9 mouse cellular contexts compared by ENCODE assay signal in the genomic region with DNA sequence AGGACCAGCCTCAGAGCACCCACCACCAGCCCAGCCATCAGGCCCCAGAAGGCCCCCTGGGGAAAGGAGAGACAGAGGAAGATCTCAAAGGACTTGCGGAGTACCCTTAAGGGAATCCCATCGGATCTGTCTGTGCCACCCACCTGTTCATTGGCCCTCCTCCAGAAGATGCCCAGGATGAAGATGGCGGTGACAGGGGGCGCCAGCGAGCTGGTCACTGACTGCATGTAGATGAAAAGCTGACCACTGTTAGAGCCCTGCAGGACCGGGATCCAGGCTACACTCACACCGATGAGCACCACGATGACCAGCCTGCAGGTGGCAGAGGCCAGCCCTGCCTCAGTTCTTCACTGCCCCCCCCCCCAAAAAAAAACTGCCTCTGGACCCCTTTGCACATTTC. TPM values are rescaled to one million over a fixed set of nuclear protein-coding genes. Genes with fewer than 3 reads are reported as not detected.
DNase-seq lines count a peak whose midpoint lies in the region; ATAC-seq and TF ChIP-seq lines count a peak whose summit lies in the region.
"Had no signal": no experiment of that assay in that cellular context is flagged by ENCODE, and none has a peak within 500 bp of the region (broad histone marks: within the 10 kb centered on the region; RNA-seq: fewer than 3 reads in every experiment).

No protein-coding gene starts in this region.

- WGBS in forebrain, postnatal 0 days = 39% methylated on average over 8 of the region's 8 CpGs
- WGBS in forebrain, embryonic 12.5 days = 39% methylated on average over 8 of the region's 8 CpGs
- 37% methylated on average over 8 of the region's 8 CpGs for WGBS in midbrain, embryonic 10.5 days
- WGBS in midbrain, embryonic 14.5 days = 35% methylated on average over 8 of the region's 8 CpGs

- no peaks in the 10 kb centered on the region for H3K27me3 ChIP-seq in forebrain, postnatal 0 days (ENCODE audit: insufficient read depth, low read length)
- H3K27me3 ChIP-seq in forebrain, embryonic 12.5 days = peaks cover 17% of the 10 kb centered on the region
- H3K27me3 ChIP-seq in midbrain, embryonic 10.5 days (ENCODE audit: low read depth, poor library complexity, severe bottlenecking) = peaks cover 29% of the 10 kb centered on the region
- no peaks in the 10 kb centered on the region for H3K27me3 ChIP-seq in midbrain, embryonic 14.5 days (ENCODE audit: control insufficient read depth, insufficient read depth, low read length)

- H3K9ac ChIP-seq in forebrain, postnatal 0 days = no peak overlapping the region
- H3K9ac ChIP-seq in forebrain, embryonic 12.5 days = no peak overlapping the region
- H3K9ac ChIP-seq in midbrain, embryonic 14.5 days (replicated peaks; ENCODE audit: low read length) = no peak overlapping the region

- H3K4me3 ChIP-seq in forebrain, postnatal 0 days (ENCODE audit: low read depth, low read length) = no peak overlapping the region
- H3K4me3 ChIP-seq in forebrain, embryonic 12.5 days (replicated peaks) = no peak overlapping the region
- H3K4me3 ChIP-seq in midbrain, embryonic 10.5 days = no peak overlapping the region
- H3K4me3 ChIP-seq in midbrain, embryonic 14.5 days (replicated peaks; ENCODE audit: low read depth, low read length) = no peak overlapping the region

- no peaks in the 10 kb centered on the region for H3K4me1 ChIP-seq in forebrain, postnatal 0 days (ENCODE audit: insufficient read depth)
- H3K4me1 ChIP-seq in forebrain, embryonic 12.5 days = peaks cover 17% of the 10 kb centered on the region
- peaks cover 27% of the 10 kb centered on the region for H3K4me1 ChIP-seq in midbrain, embryonic 10.5 days
- peaks cover 15% of the 10 kb centered on the region; the same call in 1 of the 2 replicates for H3K4me1 ChIP-seq in midbrain, embryonic 14.5 days (ENCODE audit: control insufficient read depth, insufficient read depth, low read length)

- no peak for ATAC-seq in forebrain, postnatal 0 days
- ATAC-seq in forebrain, embryonic 12.5 days (ENCODE audit: low FRiP score) = no peak
- no peak for ATAC-seq in midbrain, embryonic 14.5 days (ENCODE audit: low FRiP score, low TSS enrichment)

- no peaks in the 10 kb centered on the region for H3K9me3 ChIP-seq in forebrain, postnatal 0 days (ENCODE audit: low read length)
- H3K9me3 ChIP-seq in forebrain, embryonic 12.5 days = no peaks in the 10 kb centered on the region
- no peaks in the 10 kb centered on the region for H3K9me3 ChIP-seq in midbrain, embryonic 10.5 days (replicated peaks)
- H3K9me3 ChIP-seq in midbrain, embryonic 14.5 days (ENCODE audit: control insufficient read depth, low read length) = no peaks in the 10 kb centered on the region

- no peak for TF ChIP-seq POLR2A in brain, embryonic 14.5 days (IDR thresholded peaks at IDR 0.05; ENCODE audit: borderline replicate concordance, extremely low read depth, insufficient read depth, insufficient read length, poor library complexity, severe bottlenecking)

- H3K27ac ChIP-seq in forebrain, postnatal 0 days (ENCODE audit: low read depth, low read length) = no peak overlapping the region
- H3K27ac ChIP-seq in forebrain, embryonic 12.5 days = no peak overlapping the region
- H3K27ac ChIP-seq in midbrain, embryonic 10.5 days (replicated peaks) = peak overlapping the region; percentile 64; the same call in 1 of the 2 replicates
- no peak overlapping the region for H3K27ac ChIP-seq in midbrain, embryonic 14.5 days (replicated peaks; ENCODE audit: low read depth, low read length)

- no peak for DNase-seq in forebrain, postnatal 0 days
- DNase-seq in midbrain, embryonic 10.5 days (ENCODE audit: low spot score) = peak; percentile 43
- DNase-seq in midbrain, embryonic 14.5 days = no peak
- no peak for DNase-seq in brain, embryonic 14.5 days (ENCODE audit: low read depth)
- peak; percentile 60 for DNase-seq in kidney, postnatal 14 days
- DNase-seq in ovary, postnatal 14 days (ENCODE audit: low spot score) = no peak
- DNase-seq in spleen, postnatal 14 days (ENCODE audit: low spot score in 2 of 2) = no peak

- no peaks in the 10 kb centered on the region for H3K36me3 ChIP-seq in forebrain, postnatal 0 days (ENCODE audit: insufficient read depth)
- H3K36me3 ChIP-seq in forebrain, embryonic 12.5 days (replicated peaks) = no peaks in the 10 kb centered on the region
- no peaks in the 10 kb centered on the region for H3K36me3 ChIP-seq in midbrain, embryonic 10.5 days
- no peaks in the 10 kb centered on the region for H3K36me3 ChIP-seq in midbrain, embryonic 14.5 days (ENCODE audit: control insufficient read depth, insufficient read depth, low read length)

- H3K4me2 ChIP-seq in forebrain, postnatal 0 days (ENCODE audit: low read depth) = no peak overlapping the region
- no peak overlapping the region for H3K4me2 ChIP-seq in forebrain, embryonic 12.5 days
- H3K4me2 ChIP-seq in midbrain, embryonic 14.5 days (ENCODE audit: low read length) = no peak overlapping the region

- peak; percentile 33; the same call in 1 of the 2 replicates for TF ChIP-seq CTCF in forebrain, postnatal 0 days (IDR thresholded peaks at IDR 0.05; ENCODE audit: low read depth)
- TF ChIP-seq CTCF in brain, embryonic 14.5 days (IDR thresholded peaks at IDR 0.05; ENCODE audit: borderline replicate concordance, extremely low read depth, insufficient read depth, insufficient read length) = peak; percentile 23; the same call in 1 of the 2 replicates

RNA-seq across cellular contexts. Expression of gene Fam83g, which starts 10.2 kb away (rescaled TPM):
- 0.38 and 0.86 TPM in 2 replicates for total RNA-seq in forebrain, postnatal 0 days (2014; rRNA removed)
- polyA plus RNA-seq in forebrain, postnatal 0 days (2015; fragmentation: Nextera tagmentation; extraction: Ambion mirVana) = 0.15 and 0.19 TPM in 2 replicates
- 0.47 and 0.79 TPM in 2 replicates for polyA plus RNA-seq in forebrain, embryonic 12.5 days (2016; fragmentation: Nextera tagmentation; extraction: Ambion mirVana)
- polyA plus RNA-seq in midbrain, embryonic 10.5 days (2016; fragmentation: Nextera tagmentation; extraction: Ambion mirVana) = 0.86 and 0.95 TPM in 2 replicates
- 0.11 and 0.16 TPM in 2 replicates for polyA plus RNA-seq in midbrain, embryonic 14.5 days (2014; fragmentation: Nextera tagmentation; extraction: Ambion mirVana)
- 0.42 and 0.55 TPM in 2 replicates for polyA plus RNA-seq in brain, embryonic 14.5 days (2012; rRNA removed)

RNA-seq across cellular contexts. Expression of gene Grap, which starts 20.6 kb away (rescaled TPM):
- total RNA-seq in forebrain, postnatal 0 days (2014; rRNA removed) = 4.9 and 5.6 TPM in 2 replicates
- 4.7 and 6.9 TPM in 2 replicates for polyA plus RNA-seq in forebrain, postnatal 0 days (2015; fragmentation: Nextera tagmentation; extraction: Ambion mirVana)
- 6.0 and 6.3 TPM in 2 replicates for polyA plus RNA-seq in forebrain, embryonic 12.5 days (2016; fragmentation: Nextera tagmentation; extraction: Ambion mirVana)
- 8.2 and 8.6 TPM in 2 replicates for polyA plus RNA-seq in midbrain, embryonic 10.5 days (2016; fragmentation: Nextera tagmentation; extraction: Ambion mirVana)
- polyA plus RNA-seq in midbrain, embryonic 14.5 days (2014; fragmentation: Nextera tagmentation; extraction: Ambion mirVana) = 6.0 and 6.8 TPM in 2 replicates
- 4.5 and 6.0 TPM in 2 replicates for polyA plus RNA-seq in brain, embryonic 14.5 days (2012; rRNA removed)

RNA-seq across cellular contexts. Expression of gene Slc5a10, which starts 46.9 kb away (rescaled TPM):
- total RNA-seq in forebrain, postnatal 0 days (2014; rRNA removed) = 0.08 and 0.10 TPM in 2 replicates
- 0.09 and 0.16 TPM in 2 replicates for polyA plus RNA-seq in forebrain, postnatal 0 days (2015; fragmentation: Nextera tagmentation; extraction: Ambion mirVana)
- not detected in 2 replicates for polyA plus RNA-seq in forebrain, embryonic 12.5 days (2016; fragmentation: Nextera tagmentation; extraction: Ambion mirVana)
- not detected in 2 replicates for polyA plus RNA-seq in midbrain, embryonic 10.5 days (2016; fragmentation: Nextera tagmentation; extraction: Ambion mirVana)
- not detected in 2 replicates for polyA plus RNA-seq in midbrain, embryonic 14.5 days (2014; fragmentation: Nextera tagmentation; extraction: Ambion mirVana)
- polyA plus RNA-seq in brain, embryonic 14.5 days (2012; rRNA removed) = 0.04 and 0.11 TPM in 2 replicates
- polyA plus RNA-seq: neural tube, embryonic 11.5 days had no signal

Comparison
In these comparisons a context has a peak if more than half of its experiments do, and no peak if none do; other contexts are left out.
1. DNase-seq: peak in midbrain, embryonic 10.5 days (single experiment) and kidney, postnatal 14 days (single experiment); none in forebrain, postnatal 0 days (single experiment), midbrain, embryonic 14.5 days (single experiment), brain, embryonic 14.5 days (single experiment), ovary, postnatal 14 days (single experiment) and spleen, postnatal 14 days (0 of 2).